Mouse (Mus musculus) kidney, embryonic 15.5 days (tissue): Measurements from ENCODE around the gene Gnb5. TPM values are rescaled to one million over a fixed set of nuclear protein-coding genes. Genes with fewer than 3 reads are reported as not detected.

ENCODE experiments used
- ATAC-seq: fragments of 200-750 bp; cut with Nextera tagmentation; replicated peaks from 2 replicates; pipeline ENCODE4 v1.8.0; 2017; ENCODE audit warnings: moderate TSS enrichment; ENCODE audit not compliant: low FRiP score
- H3K27ac ChIP-seq: fragments of 300-500 bp; sonication (generic); 2 replicates; pipeline ENCODE4 v1.5.1; 2015; ENCODE audit warnings: mild to moderate bottlenecking, inconsistent platforms
- H3K27me3 ChIP-seq: fragments of 300-500 bp; sonication (generic); 2 replicates; pipeline ENCODE4 v1.6.1; 2015; ENCODE audit warnings: inconsistent platforms
- H3K36me3 ChIP-seq: fragments of 300-500 bp; sonication (generic); 2 replicates; pipeline ENCODE4 v1.6.1; 2015; ENCODE audit warnings: inconsistent platforms
- H3K4me1 ChIP-seq: fragments of 300-500 bp; sonication (generic); 2 replicates; pipeline ENCODE4 v1.6.1; 2015; ENCODE audit warnings: inconsistent platforms
- H3K4me2 ChIP-seq: fragments of 300-500 bp; sonication (generic); 2 replicates; pipeline ENCODE4 v1.6.1; 2015; ENCODE audit warnings: moderate library complexity, mild to moderate bottlenecking, inconsistent platforms
- H3K4me3 ChIP-seq: fragments of 300-500 bp; sonication (generic); replicated peaks from 2 replicates; pipeline ENCODE4 v1.5.1; 2015; ENCODE audit warnings: mild to moderate bottlenecking, inconsistent platforms
- H3K9ac ChIP-seq: fragments of 300-500 bp; sonication (generic); 2 replicates; pipeline ENCODE4 v1.6.1; 2015; ENCODE audit warnings: mild to moderate bottlenecking, inconsistent platforms
- H3K9me3 ChIP-seq: fragments of 300-500 bp; sonication (generic); replicated peaks from 2 replicates; pipeline ENCODE4 v1.6.1; 2016; ENCODE audit warnings: inconsistent platforms
- WGBS: fragments of 180-500 bp; shearing (Covaris S2); methylation state at CpG from one replicate; pipeline ENCODE4 v1.1.7; 2015; ENCODE audit warnings: mixed read lengths; 5-methylcytosine and 5-hydroxymethylcytosine counted together
- polyA plus RNA-seq: library from polyadenylated mRNA; unstranded; fragments of >200 nt; fragmentation: Nextera tagmentation; extraction: Ambion mirVana; gene quantifications from 2 replicates; pipeline ENCODE4 v1.2.1, GENCODE M21; 2015

Gene Gnb5
- polyA plus RNA-seq, 1 experiment from 2014 or later: 27.3 TPM

GRCm38 (mm10) chr9:75366191-75366590 lies 60.1 kb downstream of the Gnb5 start:
- H3K9me3 ChIP-seq: no peaks in the 10 kb centered on the region
- H3K4me3 ChIP-seq: no peak overlapping the region
- H3K27me3 ChIP-seq: no peaks in the 10 kb centered on the region
- H3K4me1 ChIP-seq: 0 out of 2 replicates have a peak, but pooled peaks cover 2% of the 10 kb centered on the region
- no peak overlapping the region for H3K27ac ChIP-seq
- H3K36me3 ChIP-seq: no peaks in the 10 kb centered on the region
- WGBS: 59% methylated on average over 5 of the region's 5 CpGs
- no peak overlapping the region for H3K4me2 ChIP-seq
- no peak overlapping the region for H3K9ac ChIP-seq
- no peak for ATAC-seq

GRCm38 (mm10) chr9:75368779-75369178 lies 62.7 kb downstream of the Gnb5 start:
- Histone ChIP-seq H3K36me3 (no peaks in the 10 kb centered on the region), H3K4me1 (0 out of 2 replicates have a peak, but pooled peaks cover 2% of the 10 kb centered on the region), H3K9ac (no peak overlapping the region), H3K27me3 (no peaks in the 10 kb centered on the region), H3K4me3 (no peak overlapping the region), H3K9me3 (no peaks in the 10 kb centered on the region), H3K27ac (no peak overlapping the region), H3K4me2 (no peak overlapping the region)
- no peak for ATAC-seq
- WGBS: 80% methylated on average over 3 of the region's 3 CpGs

GRCm38 (mm10) chr9:75375606-75376005 lies 69.5 kb downstream of the Gnb5 start:
- Histone ChIP-seq H3K27me3 (no peaks in the 10 kb centered on the region), H3K9ac (no peak overlapping the region), H3K4me2 (no peak overlapping the region), H3K27ac (no peak overlapping the region), H3K36me3 (no peaks in the 10 kb centered on the region), H3K4me3 (no peak overlapping the region), H3K4me1 (no peaks in the 10 kb centered on the region), H3K9me3 (no peaks in the 10 kb centered on the region)
- ATAC-seq: no peak
- WGBS: 93% methylated on average over 9 of the region's 9 CpGs

GRCm38 (mm10) chr9:75376428-75376827 lies 70.3 kb downstream of the Gnb5 start:
- H3K4me3 ChIP-seq: no peak overlapping the region
- no peak overlapping the region for H3K27ac ChIP-seq
- H3K36me3 ChIP-seq: no peaks in the 10 kb centered on the region
- no peaks in the 10 kb centered on the region for H3K9me3 ChIP-seq
- 81% methylated on average over 1 of the region's 1 CpGs for WGBS
- H3K4me1 ChIP-seq: no peaks in the 10 kb centered on the region
- no peak for ATAC-seq
- H3K9ac ChIP-seq: no peak overlapping the region
- no peaks in the 10 kb centered on the region for H3K27me3 ChIP-seq
- H3K4me2 ChIP-seq: no peak overlapping the region

- H3K27me3 ChIP-seq: no peaks in the 10 kb centered on the region
- H3K4me3 ChIP-seq: no peak overlapping the region
- no peaks in the 10 kb centered on the region for H3K36me3 ChIP-seq
- no peak overlapping the region for H3K27ac ChIP-seq
- H3K9me3 ChIP-seq: no peaks in the 10 kb centered on the region
- no peak overlapping the region for H3K4me2 ChIP-seq
- no peak overlapping the region for H3K9ac ChIP-seq
- no peak for ATAC-seq
- 75% methylated on average over 2 of the region's 2 CpGs for WGBS
- H3K4me1 ChIP-seq: no peaks in the 10 kb centered on the region
Measured at GRCm38 (mm10) chr9:75378774-75379173, 72.7 kb downstream of the Gnb5 start.

GRCm38 (mm10) chr9:75382825-75383224 lies 76.7 kb downstream of the Gnb5 start:
- 87% methylated on average over 14 of the region's 14 CpGs for WGBS
- Histone ChIP-seq H3K36me3 (peaks cover 19% of the 10 kb centered on the region), H3K9ac (no peak overlapping the region), H3K4me2 (no peak overlapping the region), H3K4me1 (no peaks in the 10 kb centered on the region), H3K9me3 (no peaks in the 10 kb centered on the region), H3K27me3 (no peaks in the 10 kb centered on the region), H3K4me3 (no peak overlapping the region), H3K27ac (no peak overlapping the region)
- no peak for ATAC-seq

- WGBS: 80% methylated on average over 9 of the region's 9 CpGs
- ATAC-seq: no peak
- no peak overlapping the region for H3K9ac ChIP-seq
Measured at GRCm38 (mm10) chr9:75383785-75384184, 77.7 kb downstream of the Gnb5 start.

GRCm38 (mm10) chr9:75384337-75384962 lies 78.4 kb downstream of the Gnb5 start:
- H3K4me2 ChIP-seq: no peak overlapping the region
- H3K4me1 ChIP-seq: no peaks in the 10 kb centered on the region
- ATAC-seq: no peak
- no peak overlapping the region for H3K27ac ChIP-seq
- 84% methylated on average over 3 of the region's 3 CpGs for WGBS
- H3K27me3 ChIP-seq: no peaks in the 10 kb centered on the region
- H3K9ac ChIP-seq: no peak overlapping the region
- H3K9me3 ChIP-seq: no peaks in the 10 kb centered on the region
- peaks cover 33% of the 10 kb centered on the region for H3K36me3 ChIP-seq
- no peak overlapping the region for H3K4me3 ChIP-seq

More at GRCm38 (mm10) chr9:75383785-75384184, 77.7 kb downstream of the Gnb5 start:
- Histone ChIP-seq H3K4me1 (no peaks in the 10 kb centered on the region), H3K4me3 (no peak overlapping the region), H3K27me3 (no peaks in the 10 kb centered on the region), H3K9me3 (no peaks in the 10 kb centered on the region), H3K27ac (no peak overlapping the region), H3K4me2 (no peak overlapping the region), H3K36me3 (peaks cover 26% of the 10 kb centered on the region)

- ATAC-seq: no peak
- Histone ChIP-seq H3K4me1 (no peaks in the 10 kb centered on the region), H3K27ac (no peak overlapping the region), H3K9ac (no peak overlapping the region), H3K9me3 (no peaks in the 10 kb centered on the region), H3K4me3 (no peak overlapping the region), H3K4me2 (no peak overlapping the region), H3K36me3 (peaks cover 40% of the 10 kb centered on the region), H3K27me3 (no peaks in the 10 kb centered on the region)
- 84% methylated on average over 9 of the region's 9 CpGs for WGBS
Measured at GRCm38 (mm10) chr9:75385218-75385974, 79.3 kb downstream of the Gnb5 start.

GRCm38 (mm10) chr9:75393251-75393650 lies 87.2 kb downstream of the Gnb5 start:
- WGBS: 86% methylated on average over 12 of the region's 12 CpGs
- Histone ChIP-seq H3K27me3 (no peaks in the 10 kb centered on the region), H3K9me3 (no peaks in the 10 kb centered on the region), H3K27ac (no peak overlapping the region), H3K36me3 (peaks cover 91% of the 10 kb centered on the region), H3K4me1 (no peaks in the 10 kb centered on the region), H3K4me2 (no peak overlapping the region), H3K4me3 (no peak overlapping the region), H3K9ac (no peak overlapping the region)
- no peak for ATAC-seq
